Mouse (Mus musculus): ENCODE measurements at regions not wholly inside any gene's neighbourhood (a gene's known extent, or its start where the extent isn't known, plus 50 kb on each side); places are given as distances from the start of the nearest gene placed in this dataset.

- TF ChIP-seq CTCF (IDR thresholded peaks at IDR 0.05) (no peak), EP300 (IDR thresholded peaks at IDR 0.05) (no peak)
Observed at GRCm38 (mm10) chr8:90470826-90471225, 122.7 kb upstream of the Tox3 start.

All from lung, postnatal 0 days (tissue).